Mouse (Mus musculus) forebrain, embryonic 11.5 days (tissue): ENCODE measurements around the gene Clasrp. TPM values are rescaled to one million over a fixed set of nuclear protein-coding genes. Genes with fewer than 3 reads are reported as not detected.

ENCODE experiments used
- ATAC-seq: fragments of 200-750 bp; cut with Nextera tagmentation; replicated peaks from 2 replicates; pipeline ENCODE4 v1.8.0; 2017; ENCODE audit warnings: moderate TSS enrichment; ENCODE audit not compliant: low FRiP score
- DNase-seq: peaks from one replicate; pipeline ENCODE4 v3.0.0-alpha.2; 2017; ENCODE audit warnings: low spot score
- H3K27ac ChIP-seq: fragments of 300-500 bp; sonication (generic); 2 replicates; pipeline ENCODE4 v1.5.1; 2014; ENCODE audit warnings: low read depth, low read length
- H3K27me3 ChIP-seq: fragments of 300-500 bp; sonication (generic); 2 replicates; pipeline ENCODE4 v1.6.1; 2014; ENCODE audit warnings: mild to moderate bottlenecking, low read length, mixed read lengths; ENCODE audit not compliant: control insufficient read depth, insufficient read depth
- H3K36me3 ChIP-seq: fragments of 300-500 bp; sonication (generic); 2 replicates; pipeline ENCODE4 v1.6.1; 2014; ENCODE audit warnings: mild to moderate bottlenecking, low read length, moderate library complexity, mixed read lengths; ENCODE audit not compliant: control insufficient read depth, insufficient read depth
- H3K4me1 ChIP-seq: fragments of 300-500 bp; sonication (generic); replicated peaks from 2 replicates; pipeline ENCODE4 v1.6.1; 2014; ENCODE audit warnings: low read length, mixed read lengths; ENCODE audit not compliant: control insufficient read depth, insufficient read depth
- H3K4me2 ChIP-seq: fragments of 300-500 bp; sonication (generic); 2 replicates; pipeline ENCODE4 v1.6.1; 2014; ENCODE audit warnings: low read depth, mild to moderate bottlenecking, low read length, moderate library complexity, mixed read lengths; ENCODE audit not compliant: severe bottlenecking
- H3K4me3 ChIP-seq: fragments of 300-500 bp; sonication (generic); 2 replicates; pipeline ENCODE4 v1.5.1; 2014; ENCODE audit warnings: low read depth, low read length
- H3K9ac ChIP-seq: fragments of 300-500 bp; sonication (generic); 2 replicates; pipeline ENCODE4 v1.6.1; 2014; ENCODE audit warnings: low read length
- H3K9me3 ChIP-seq: fragments of 300-500 bp; sonication (generic); 2 replicates; pipeline ENCODE4 v1.6.1; 2016; ENCODE audit warnings: low read length, mixed read lengths; ENCODE audit not compliant: control insufficient read depth
- WGBS: fragments of 180-500 bp; shearing (Covaris S2); extraction: QIAGEN DNeasy Blood & Tissue Kit; methylation state at CpG from one replicate; pipeline ENCODE4 v1.1.7; 2014; 5-methylcytosine and 5-hydroxymethylcytosine counted together
- polyA plus RNA-seq: library from polyadenylated mRNA; unstranded; fragments of >200 nt; fragmentation: Nextera tagmentation; extraction: Ambion mirVana; gene quantifications from 2 replicates; pipeline ENCODE4 v1.2.1, GENCODE M21; 2014

Clasrp gene
- polyA plus RNA-seq, 1 experiment from 2014 or later, result 64.1 TPM

DNA sequence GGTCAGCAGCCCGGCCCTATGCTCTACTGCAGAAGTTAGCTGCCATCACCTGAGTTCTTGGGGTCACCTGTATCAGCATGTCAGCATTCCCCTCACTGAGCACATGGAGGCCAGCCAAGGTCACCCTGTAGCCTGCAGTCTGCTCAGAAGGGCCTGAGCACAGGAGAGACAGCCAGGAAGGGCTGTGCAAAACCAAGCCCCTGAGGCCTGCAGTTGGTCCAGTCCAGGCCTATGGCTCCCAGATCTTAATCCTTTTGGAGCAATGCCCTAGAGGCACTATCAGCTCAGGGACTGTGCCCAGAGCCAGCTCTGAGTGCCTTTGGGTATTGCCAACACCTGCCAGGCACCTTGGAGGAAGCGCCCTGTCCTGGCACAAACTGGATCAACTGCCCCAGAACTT lies 47.2 kb downstream of the Clasrp start:
- H3K36me3 ChIP-seq, result no peaks in the 10 kb centered on the region; the same call in 1 of the 2 replicates
- no peaks in the 10 kb centered on the region for H3K9me3 ChIP-seq
- ATAC-seq, result no peak
- no peak overlapping the region for H3K9ac ChIP-seq
- no peaks in the 10 kb centered on the region for H3K27me3 ChIP-seq
- H3K4me3 ChIP-seq, result no peak overlapping the region
- H3K27ac ChIP-seq, result no peak overlapping the region
- peaks cover 10% of the 10 kb centered on the region for H3K4me1 ChIP-seq
- H3K4me2 ChIP-seq, result no peak overlapping the region
- no peak for DNase-seq
- WGBS, result 98% methylated on average over 2 of the region's 2 CpGs

GRCm38 (mm10) chr7:19554168-19554567 lies 50.1 kb downstream of the Clasrp start:
- Histone ChIP-seq H3K4me1 (peaks cover 2% of the 10 kb centered on the region; the same call in 1 of the 2 replicates), H3K36me3 (no peaks in the 10 kb centered on the region; the same call in 1 of the 2 replicates), H3K27ac (no peak overlapping the region), H3K9ac (no peak overlapping the region), H3K9me3 (no peaks in the 10 kb centered on the region), H3K4me3 (no peak overlapping the region), H3K27me3 (no peaks in the 10 kb centered on the region), H3K4me2 (no peak overlapping the region)
- ATAC-seq, result no peak
- DNase-seq, result no peak
- 82% methylated on average over 1 of the region's 1 CpGs for WGBS

GRCm38 (mm10) chr7:19552443-19552842 lies 51.8 kb downstream of the Clasrp start:
- no peaks in the 10 kb centered on the region for H3K27me3 ChIP-seq
- ATAC-seq, result no peak
- no peaks in the 10 kb centered on the region for H3K4me1 ChIP-seq
- no peak overlapping the region for H3K9ac ChIP-seq
- H3K36me3 ChIP-seq, result no peaks in the 10 kb centered on the region; the same call in 1 of the 2 replicates
- no peak overlapping the region for H3K4me2 ChIP-seq
- no peak for DNase-seq
- no peak overlapping the region for H3K27ac ChIP-seq
- H3K4me3 ChIP-seq, result no peak overlapping the region
- 86% methylated on average over 2 of the region's 2 CpGs for WGBS
- no peaks in the 10 kb centered on the region for H3K9me3 ChIP-seq

DNA sequence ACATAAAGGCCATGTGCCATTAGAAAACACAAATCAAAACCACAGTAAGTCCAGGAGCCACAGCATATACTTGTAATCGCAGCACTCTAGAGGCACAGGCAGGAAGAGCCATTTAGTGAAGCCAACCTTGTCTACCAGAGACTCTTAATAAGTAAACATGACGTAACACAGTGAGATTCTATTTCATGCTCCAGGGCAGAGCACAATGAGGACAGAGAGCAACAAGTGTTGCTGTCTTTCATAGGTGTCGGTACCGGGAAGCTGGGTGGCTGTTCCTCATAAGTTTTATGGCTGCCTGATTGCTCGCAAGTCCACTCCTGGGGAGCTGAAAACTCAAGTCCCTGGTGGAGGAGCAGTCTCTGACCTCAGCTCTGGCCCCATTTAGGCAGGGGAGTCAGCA lies 52.7 kb downstream of the Clasrp start:
- Histone ChIP-seq H3K36me3 (no peaks in the 10 kb centered on the region; the same call in 1 of the 2 replicates), H3K27ac (no peak overlapping the region), H3K9me3 (no peaks in the 10 kb centered on the region), H3K4me2 (no peak overlapping the region), H3K4me1 (no peaks in the 10 kb centered on the region), H3K27me3 (no peaks in the 10 kb centered on the region), H3K4me3 (no peak overlapping the region), H3K9ac (no peak overlapping the region)
- no peak for ATAC-seq
- no peak for DNase-seq
- WGBS, result 90% methylated on average over 5 of the region's 5 CpGs

DNA sequence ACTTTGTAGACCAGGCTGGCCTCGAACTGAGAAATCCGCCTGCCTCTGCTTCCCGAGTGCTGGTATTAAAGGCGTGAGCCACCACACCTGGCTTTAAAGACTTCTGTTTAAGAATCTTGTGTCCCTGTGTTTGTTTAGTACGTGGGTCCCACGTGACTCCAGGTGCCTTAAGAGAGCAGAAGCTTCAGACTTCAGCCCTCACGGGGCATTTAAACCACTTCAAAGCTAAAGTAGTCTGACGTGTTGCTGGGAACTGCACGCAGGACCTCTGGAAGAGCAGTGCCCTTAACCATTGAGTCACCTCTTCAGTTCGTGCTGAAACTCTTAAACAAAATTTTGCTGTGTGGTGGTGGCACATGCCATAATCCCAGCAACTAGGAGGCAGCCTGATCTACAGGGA lies 54.9 kb downstream of the Clasrp start:
- no peaks in the 10 kb centered on the region for H3K9me3 ChIP-seq
- no peak overlapping the region for H3K4me2 ChIP-seq
- no peaks in the 10 kb centered on the region for H3K27me3 ChIP-seq
- H3K36me3 ChIP-seq, result no peaks in the 10 kb centered on the region; the same call in 1 of the 2 replicates
- no peaks in the 10 kb centered on the region for H3K4me1 ChIP-seq
- DNase-seq (no peak), ATAC-seq (no peak)
- no peak overlapping the region for H3K27ac ChIP-seq
- 89% methylated on average over 10 of the region's 10 CpGs for WGBS
- no peak overlapping the region for H3K9ac ChIP-seq
- no peak overlapping the region for H3K4me3 ChIP-seq

- Histone ChIP-seq H3K9me3 (no peaks in the 10 kb centered on the region), H3K4me3 (no peak overlapping the region), H3K4me1 (no peaks in the 10 kb centered on the region), H3K9ac (no peak overlapping the region), H3K27ac (no peak overlapping the region), H3K27me3 (no peaks in the 10 kb centered on the region), H3K4me2 (no peak overlapping the region), H3K36me3 (no peaks in the 10 kb centered on the region; the same call in 1 of the 2 replicates)
- ATAC-seq (no peak), DNase-seq (no peak)
- 57% methylated on average over 2 of the region's 2 CpGs for WGBS
These were observed 56.8 kb downstream of the Clasrp start for GRCm38 (mm10) chr7:19547344-19547969.

DNA sequence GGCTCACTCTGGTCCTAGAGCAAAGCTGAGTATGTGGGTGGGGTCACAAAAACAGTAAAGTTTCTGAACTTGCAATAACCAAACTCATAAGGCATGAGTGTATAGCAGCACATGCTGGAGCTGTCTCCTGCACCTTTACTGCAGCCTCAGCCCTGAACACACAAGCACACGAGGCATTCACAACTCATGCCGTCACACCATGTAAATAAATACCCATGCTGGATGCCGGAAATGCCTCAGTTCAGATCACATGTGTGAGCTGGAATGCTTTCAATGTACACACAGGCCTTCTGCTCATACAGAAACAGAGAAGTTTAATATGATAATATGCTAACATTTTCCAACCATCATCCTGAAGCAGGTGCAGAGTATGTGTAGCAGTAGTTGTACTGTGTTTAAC lies 58.3 kb downstream of the Clasrp start:
- no peak overlapping the region for H3K9ac ChIP-seq
- H3K4me2 ChIP-seq, result no peak overlapping the region
- peaks cover 8% of the 10 kb centered on the region; the same call in 1 of the 2 replicates for H3K4me1 ChIP-seq
- no peak overlapping the region for H3K27ac ChIP-seq
- WGBS, result 80% methylated on average over 3 of the region's 3 CpGs
- H3K27me3 ChIP-seq, result no peaks in the 10 kb centered on the region
- H3K36me3 ChIP-seq, result no peaks in the 10 kb centered on the region
- no peak for ATAC-seq
- no peak overlapping the region for H3K4me3 ChIP-seq
- H3K9me3 ChIP-seq, result no peaks in the 10 kb centered on the region
- DNase-seq, result no peak

- H3K9ac ChIP-seq, result no peak overlapping the region
- H3K4me2 ChIP-seq, result no peak overlapping the region
- no peak overlapping the region for H3K4me3 ChIP-seq
- 59% methylated on average over 6 of the region's 6 CpGs for WGBS
- no peaks in the 10 kb centered on the region for H3K27me3 ChIP-seq
- no peak overlapping the region for H3K27ac ChIP-seq
- peaks cover 8% of the 10 kb centered on the region; the same call in 1 of the 2 replicates for H3K4me1 ChIP-seq
- H3K9me3 ChIP-seq, result no peaks in the 10 kb centered on the region
- H3K36me3 ChIP-seq, result no peaks in the 10 kb centered on the region
- ATAC-seq (no peak), DNase-seq (no peak)
These were observed 60.7 kb downstream of the Clasrp start for GRCm38 (mm10) chr7:19543584-19543983.

DNA sequence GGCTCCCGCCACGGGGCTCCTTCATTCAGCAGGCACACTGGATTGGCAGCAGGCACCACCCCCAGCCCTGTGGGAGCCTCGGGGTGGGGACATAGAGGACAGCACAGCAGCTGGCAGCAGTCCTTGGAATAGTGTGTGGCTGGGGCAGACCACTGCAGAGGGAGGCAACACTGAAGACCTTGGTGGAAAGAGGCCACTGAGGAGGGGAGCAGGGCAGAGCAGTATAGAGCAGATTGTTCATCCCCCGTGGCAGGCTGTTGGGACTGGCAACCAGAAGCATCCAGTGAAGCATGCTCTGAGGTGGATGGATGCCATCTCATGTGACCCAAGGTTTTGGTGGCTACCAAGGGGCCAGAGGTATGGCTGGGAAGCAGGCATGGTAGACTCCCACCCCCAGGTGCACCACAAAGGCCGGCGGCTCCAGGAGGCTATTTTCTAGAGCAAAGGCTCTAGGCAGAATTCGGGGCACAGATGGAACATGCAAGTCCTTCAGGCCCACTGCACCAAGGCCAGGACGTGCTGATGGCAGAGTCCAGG lies 62.1 kb downstream of the Clasrp start:
- DNase-seq, result no peak
- Histone ChIP-seq H3K27ac (no peak overlapping the region), H3K4me1 (peaks cover 8% of the 10 kb centered on the region; the same call in 1 of the 2 replicates), H3K4me3 (no peak overlapping the region), H3K27me3 (no peaks in the 10 kb centered on the region), H3K36me3 (no peaks in the 10 kb centered on the region), H3K4me2 (no peak overlapping the region), H3K9ac (no peak overlapping the region), H3K9me3 (no peaks in the 10 kb centered on the region)
- WGBS, result 64% methylated on average over 8 of the region's 8 CpGs
- ATAC-seq, result peak; percentile 75
